Mouse (Mus musculus) T-helper 1 cell (primary cell): ENCODE data around the gene Slc5a5.

Experiments
- in situ Hi-C: fragments of 300-600 bp; cut with MboI, MseI; formaldehyde crosslinking; loops from one replicate; pipeline ENCODE4 v1.15.1; 2025; ENCODE audit warnings: high pct_unique_total_duplicates

Gene Slc5a5

DNA sequence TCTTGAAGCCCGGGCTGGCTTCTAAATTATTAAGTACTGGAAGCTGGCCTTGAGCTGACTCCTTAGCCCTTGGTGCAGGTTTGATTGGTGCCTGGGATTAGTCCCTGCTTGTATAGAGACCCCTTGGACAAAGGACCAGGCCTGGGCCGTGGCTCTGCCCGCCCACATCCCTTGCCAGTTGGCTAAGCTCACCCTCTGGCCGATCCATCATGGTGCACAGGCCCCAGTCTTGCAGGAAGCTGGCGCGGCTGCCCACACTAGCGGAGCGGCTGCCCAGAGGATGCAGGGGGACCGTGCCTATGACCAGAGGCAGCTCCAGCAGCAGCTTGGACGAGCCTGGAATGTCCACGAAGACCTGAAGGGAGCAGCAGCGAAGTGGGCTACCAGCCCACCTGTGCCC, 55.9 kb downstream of the Slc5a5 start:
- in situ Hi-C loops, result no loop called here

DNA sequence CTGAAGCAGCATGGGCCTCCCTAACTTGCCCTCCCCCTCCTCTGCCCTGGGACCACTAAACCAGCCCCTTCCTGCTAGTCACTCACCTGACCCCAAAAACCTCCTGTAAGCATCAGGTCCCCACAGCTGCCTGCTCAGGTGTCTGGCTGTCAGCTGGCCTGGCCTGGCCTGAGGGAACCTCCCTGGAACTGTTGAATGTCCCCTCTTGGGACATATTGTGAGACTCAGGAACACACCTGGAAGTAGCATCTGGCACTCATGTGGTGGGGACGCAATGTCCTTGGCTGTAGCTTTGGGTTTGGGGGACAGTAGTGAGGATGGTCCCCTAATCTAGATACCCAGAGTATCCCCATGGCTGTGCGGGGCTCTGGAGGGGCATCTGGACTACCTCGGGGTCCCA, 58.5 kb downstream of the Slc5a5 start:
- in situ Hi-C loops, result no loop called here

DNA sequence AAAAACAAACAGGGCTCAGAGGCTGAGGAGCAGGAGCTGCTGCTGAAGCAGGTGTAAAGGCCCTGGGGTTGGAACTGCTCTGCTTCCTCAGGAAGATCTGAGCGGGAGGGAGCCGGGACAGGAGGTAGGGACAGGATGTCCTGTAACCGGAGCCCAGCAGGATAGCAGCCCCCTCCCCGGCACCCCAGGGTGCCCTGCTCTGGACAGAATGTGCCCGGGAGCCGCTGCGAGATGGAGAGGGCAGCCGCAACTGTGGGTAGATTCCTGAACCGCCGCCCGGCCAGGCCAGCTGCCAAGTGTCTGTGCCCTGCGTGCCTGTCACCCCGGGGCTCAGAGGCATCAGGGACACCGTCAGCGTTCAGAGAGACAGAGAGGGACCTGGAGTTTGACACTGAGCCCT, 59.0 kb downstream of the Slc5a5 start:
- in situ Hi-C loops, result no loop called here

DNA sequence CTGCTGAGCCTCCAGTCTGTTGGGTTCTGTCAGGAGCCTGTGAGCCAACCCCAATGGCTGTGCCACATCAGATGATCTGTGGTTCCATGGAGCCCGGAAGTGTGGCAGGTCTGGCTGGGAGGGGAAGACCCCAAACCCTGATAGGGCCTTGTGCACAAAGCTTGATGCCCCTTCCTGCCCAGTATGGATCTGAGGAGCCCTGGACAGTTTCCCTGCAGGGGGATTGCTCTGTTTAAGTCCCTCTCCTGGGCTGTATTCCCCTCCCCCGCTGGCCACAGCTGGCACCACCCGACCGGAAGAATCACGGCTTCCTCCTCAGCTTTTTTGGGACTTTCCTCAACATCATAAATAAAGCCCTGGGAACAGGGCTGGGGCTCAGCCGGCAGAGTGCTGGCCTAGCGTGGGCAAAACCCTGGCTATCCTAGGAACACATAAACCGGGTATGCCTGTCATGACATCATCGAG, 59.5 kb downstream of the Slc5a5 start:
- in situ Hi-C loops, result no loop called here
